Mouse (Mus musculus) small intestine, adult 2 months (tissue): ENCODE results near the gene Sim1. TPM values are rescaled to one million over a fixed set of nuclear protein-coding genes. Genes with fewer than 3 reads are reported as not detected.

ENCODE experiments used
- H3K27ac ChIP-seq: fragments of 200-500 bp; 2 replicates; pipeline ENCODE4 v1.5.1; 2012; ENCODE audit warnings: low read depth, low read length, control low read depth, inconsistent platforms; ENCODE audit not compliant: insufficient read depth
- H3K27me3 ChIP-seq: fragments of 200-500 bp; 2 replicates; pipeline ENCODE4 v1.6.1; 2012; ENCODE audit warnings: mild to moderate bottlenecking, moderate library complexity, low read length, inconsistent platforms; ENCODE audit not compliant: control insufficient read depth, insufficient read depth
- H3K36me3 ChIP-seq: fragments of 200-500 bp; 2 replicates; pipeline ENCODE4 v1.6.1; 2012; ENCODE audit warnings: mild to moderate bottlenecking, low read length, control low read depth, inconsistent platforms; ENCODE audit not compliant: control insufficient read depth, insufficient read depth
- H3K4me1 ChIP-seq: fragments of 200-500 bp; 2 replicates; pipeline ENCODE4 v1.6.1; 2012; ENCODE audit warnings: low read length, inconsistent platforms, mixed read lengths; ENCODE audit not compliant: control insufficient read depth, insufficient read depth, insufficient read length
- H3K4me3 ChIP-seq: fragments of 200-500 bp; 2 replicates; pipeline ENCODE4 v1.5.1; 2012; ENCODE audit warnings: low read depth, mild to moderate bottlenecking, control low read depth, inconsistent platforms, low read length, moderate library complexity
- CTCF ChIP-seq: fragments of 200-500 bp; IDR thresholded peaks from 2 replicates; pipeline ENCODE4 v1.5.1; 2012; ENCODE audit warnings: low read depth, mild to moderate bottlenecking, control low read depth, inconsistent platforms, low read length, moderate library complexity, mixed read lengths; ENCODE audit not compliant: insufficient replicate concordance, insufficient read length; ENCODE audit errors: extremely low read depth
- POLR2A ChIP-seq: fragments of 200-500 bp; IDR thresholded peaks from 2 replicates; pipeline ENCODE4 v1.6.1; 2012; ENCODE audit warnings: low read depth, mild to moderate bottlenecking, control low read depth, inconsistent platforms, low read length, moderate library complexity
- WGBS: fragments of 180-500 bp; shearing (Covaris S2); methylation state at CpG from one replicate; pipeline ENCODE4 v1.1.7; 2018; 5-methylcytosine and 5-hydroxymethylcytosine counted together
- polyA plus RNA-seq: library from polyadenylated mRNA; depleted of rRNA; stranded (reverse); fragments of >200 nt; gene quantifications from 2 replicates; pipeline ENCODE4 v1.2.3, GENCODE M21; 2012

The Sim1 gene
- polyA plus RNA-seq, 1 experiment: not detected

DNA sequence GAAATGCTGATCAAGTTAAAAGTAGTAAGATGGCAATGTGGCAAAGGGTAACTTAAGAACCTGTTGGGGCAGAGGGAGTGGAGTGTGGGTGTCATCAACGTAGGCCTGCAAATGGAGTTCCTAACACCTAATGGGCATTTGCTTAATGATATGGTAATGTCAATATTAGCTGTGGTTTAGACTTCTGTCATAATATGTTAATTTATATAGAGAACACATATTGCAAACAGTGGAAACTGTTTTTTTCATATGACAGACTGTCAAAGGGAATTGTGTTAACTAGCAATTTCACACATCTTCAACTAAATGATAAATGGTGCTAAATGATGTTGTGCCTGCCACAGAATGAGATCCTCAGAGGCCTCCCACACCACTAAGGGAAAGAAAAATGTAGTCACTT is 120.8 kb downstream of the Sim1 start:
- TF ChIP-seq POLR2A: no peak
- no peak for TF ChIP-seq CTCF
- Histone ChIP-seq H3K27ac (no peak overlapping the region), H3K4me1 (no peaks in the 10 kb centered on the region), H3K36me3 (no peaks in the 10 kb centered on the region), H3K4me3 (no peak overlapping the region), H3K27me3 (no peaks in the 10 kb centered on the region)
- 63% methylated on average over 1 of the region's 1 CpGs for WGBS

DNA sequence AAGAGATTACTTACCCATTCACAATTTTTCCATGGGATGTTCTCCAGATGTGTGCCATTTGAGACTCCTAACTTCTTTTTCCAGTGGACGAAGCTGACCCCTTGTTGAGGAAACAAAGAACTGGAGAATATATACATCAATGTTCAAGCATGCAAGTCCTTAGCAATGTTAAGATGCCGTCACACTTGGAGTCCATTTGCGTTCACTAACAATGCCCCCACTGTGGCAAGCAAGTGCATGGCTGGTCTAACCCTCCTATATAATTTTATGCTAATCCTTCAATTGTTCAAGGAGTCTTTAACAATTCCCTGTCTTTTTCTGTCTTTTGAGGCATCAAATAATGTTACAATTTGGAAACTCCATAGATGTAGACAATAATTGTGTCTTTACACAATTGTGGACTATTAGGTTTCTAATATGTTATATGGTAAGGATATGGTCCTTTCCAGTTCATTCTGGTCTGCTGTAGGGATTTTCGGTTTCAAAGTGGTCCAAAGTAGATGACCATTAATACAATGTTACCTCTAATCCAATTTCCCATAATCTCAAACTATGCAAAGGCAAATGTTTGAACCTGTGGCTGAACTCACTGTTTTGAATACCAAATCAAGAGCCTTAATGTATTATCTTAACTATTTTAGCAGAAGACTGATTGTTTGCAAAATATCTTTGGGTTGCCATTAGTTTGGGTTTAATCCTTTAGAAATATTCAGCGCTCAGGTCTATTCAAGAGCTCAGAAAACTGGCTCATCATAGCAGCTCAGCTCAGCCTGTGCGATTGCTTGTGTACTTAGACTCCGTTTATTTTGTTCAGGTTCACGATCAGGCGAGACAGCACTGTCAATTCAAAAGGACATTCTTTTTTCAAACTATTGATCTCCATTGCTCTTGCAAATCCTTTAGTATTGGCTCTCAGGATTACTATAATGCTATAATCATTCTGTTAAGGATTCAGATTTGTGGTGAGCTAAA is 129.0 kb downstream of the Sim1 start:
- Histone ChIP-seq H3K27me3 (no peaks in the 10 kb centered on the region), H3K36me3 (no peaks in the 10 kb centered on the region), H3K4me3 (no peak overlapping the region), H3K4me1 (no peaks in the 10 kb centered on the region), H3K27ac (no peak overlapping the region)
- 67% methylated on average over 9 of the region's 9 CpGs for whole genome bisulfite sequencing
- no peak for TF ChIP-seq POLR2A
- no peak for TF ChIP-seq CTCF
